Mouse (Mus musculus) adipocyte (in vitro differentiated cells): Measurements from ENCODE around the gene Depp1.

Source experiments
- DNase-seq: peaks from one replicate; pipeline ENCODE4 v3.0.0-alpha.2; 2016; ENCODE audit warnings: low spot score

Gene Depp1

DNA sequence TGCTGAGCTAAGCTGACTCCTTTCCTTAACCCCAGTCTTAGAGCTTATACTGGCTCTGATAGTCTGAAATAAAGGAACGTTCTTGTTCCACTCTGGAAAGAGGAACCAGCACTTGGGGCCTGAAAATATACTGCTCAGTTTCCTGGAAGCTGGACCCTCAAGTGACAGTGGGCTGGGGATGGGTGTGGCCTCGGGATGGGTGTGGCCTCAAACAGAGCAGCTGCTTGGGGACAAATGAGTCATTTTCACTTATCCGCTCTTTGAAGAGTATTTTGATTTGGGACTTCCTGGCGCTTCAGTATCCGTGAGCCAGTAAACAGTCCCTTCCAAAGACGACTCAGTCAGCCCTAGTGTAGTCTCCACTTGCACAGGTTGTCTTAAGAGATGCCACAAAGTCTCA is 31.9 kb downstream of the Depp1 start:
- DNase-seq, result no peak

- DNase-seq, result no peak
Measured at GRCm38 (mm10) chr6:116693639-116694038, 43.2 kb downstream of the Depp1 start.

DNA sequence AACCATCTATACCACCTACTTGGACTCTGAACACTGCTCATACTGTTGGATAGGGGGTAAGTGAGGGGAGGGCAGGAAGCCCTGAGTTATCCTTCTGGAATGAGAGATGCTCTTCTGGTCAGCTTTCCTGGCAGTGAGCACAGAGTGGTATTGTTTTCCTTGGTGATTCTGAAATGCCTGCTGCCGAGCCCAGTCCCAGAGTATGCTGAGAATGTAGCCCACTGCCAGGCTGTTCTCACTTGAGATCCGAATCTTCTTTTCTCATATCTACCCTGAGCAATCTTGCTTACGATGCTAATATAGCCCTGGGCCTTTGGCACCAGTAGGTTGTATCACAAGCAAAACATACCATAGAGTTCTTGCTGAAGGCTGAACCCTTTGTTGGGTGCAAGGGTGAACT is 43.9 kb downstream of the Depp1 start:
- no peak for DNase-seq

GRCm38 (mm10) chr6:116697413-116697812 is 47.0 kb downstream of the Depp1 start:
- DNase-seq, result peak; percentile 12

DNA sequence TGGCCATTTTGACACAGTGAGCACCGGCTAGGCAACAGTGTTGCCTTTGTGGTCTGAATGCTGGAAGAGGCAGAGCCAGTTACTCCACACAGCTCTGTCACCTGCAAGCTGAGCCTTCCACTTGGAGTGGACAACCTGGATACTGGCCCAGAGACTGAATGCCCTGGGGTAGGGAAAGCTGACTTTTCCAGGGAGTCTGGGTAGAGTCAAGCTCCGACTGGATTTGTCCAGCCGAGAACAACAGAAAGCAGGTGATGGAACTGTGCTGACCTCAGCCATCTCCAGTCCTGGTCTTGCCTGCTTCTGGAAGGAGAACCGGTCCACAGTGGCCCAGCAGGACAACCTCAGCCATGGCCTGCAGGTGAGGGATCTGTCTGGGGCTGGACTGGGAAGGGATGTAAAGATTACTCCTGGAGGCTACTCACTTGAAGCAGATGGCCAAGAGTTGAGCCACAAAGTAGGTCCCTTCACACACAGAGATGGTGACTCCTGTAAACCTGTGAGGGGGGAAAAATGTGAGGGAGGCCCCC is 47.6 kb downstream of the Depp1 start:
- no peak for DNase-seq

DNA sequence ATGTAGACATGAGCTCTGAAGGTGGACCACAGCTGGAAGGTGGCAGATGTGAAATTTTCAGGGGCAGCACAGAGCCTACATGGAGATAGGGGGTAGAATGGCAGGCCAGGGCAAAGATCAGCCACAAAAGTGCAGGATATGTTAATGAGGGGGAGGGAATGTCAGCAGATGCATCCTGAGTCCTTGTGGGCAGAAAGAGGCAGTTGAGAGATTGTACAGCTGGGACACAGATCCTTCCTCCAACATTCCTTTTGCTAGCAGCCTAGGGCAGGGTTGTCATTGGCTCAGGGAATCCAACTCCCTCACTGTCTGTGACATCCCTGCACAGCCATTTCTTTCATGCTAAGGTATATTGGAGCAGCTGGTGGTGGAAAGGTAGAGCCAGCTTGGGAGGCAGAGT is 50.4 kb downstream of the Depp1 start:
- DNase-seq, result no peak
